Mouse (Mus musculus): ENCODE results near the gene Gabra6. TPM values are rescaled to one million over a fixed set of nuclear protein-coding genes. Genes with fewer than 3 reads are reported as not detected.

Gabra6 gene
- total RNA-seq (2014; rRNA removed), result 0.77 TPM in 1 of 2 replicates, not detected in the other
- 0.10 TPM in 1 of 2 replicates, not detected in the other for polyA plus RNA-seq (2015; fragmentation: Nextera tagmentation; extraction: Ambion mirVana)

DNA sequence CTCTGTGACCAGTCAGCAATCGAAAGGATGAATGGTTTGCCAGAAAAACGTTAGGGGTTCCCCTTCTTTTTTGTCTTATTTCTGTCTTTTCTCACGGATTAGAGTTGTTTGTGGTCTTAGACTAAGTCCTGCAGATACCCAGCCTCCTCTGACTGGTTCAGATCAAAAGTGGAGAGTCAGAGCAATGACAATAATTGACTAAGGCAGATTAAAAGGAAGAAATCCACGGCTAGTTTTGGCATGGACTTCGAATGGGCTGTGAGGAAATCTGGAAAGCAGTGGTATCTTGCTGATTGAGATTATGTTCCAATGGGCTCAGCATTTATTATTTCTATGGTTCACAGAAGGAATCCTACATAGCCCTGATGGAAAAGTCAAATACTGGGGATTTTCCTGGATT, at the start of gene Gabra6:
Gabra6 (minus strand) TSS at position 191 of the 400 bp plus-strand sequence.
- Histone ChIP-seq H3K4me2 (ENCODE audit: low read depth, low read length, poor library complexity, severe bottlenecking) (no peak within 1 kb of the TSS), H3K27ac (ENCODE audit: low read depth, low read length) (no peak within 1 kb of the TSS), H3K36me3 (ENCODE audit: insufficient read depth, low read length) (no peaks in the 10 kb centered on the region), H3K27me3 (ENCODE audit: insufficient read depth, low read length) (no peaks in the 10 kb centered on the region), H3K4me1 (ENCODE audit: insufficient read depth, low read length) (no peaks in the 10 kb centered on the region), H3K4me3 (ENCODE audit: low read depth, low read length) (no peak within 1 kb of the TSS), H3K9me3 (ENCODE audit: low read length) (no peaks in the 10 kb centered on the region), H3K9ac (replicated peaks; ENCODE audit: low read length, poor library complexity, severe bottlenecking) (no peak within 1 kb of the TSS)
- 42% methylated on average over 5 of the region's 5 CpGs for WGBS
- no peak for TF ChIP-seq CTCF (IDR thresholded peaks at IDR 0.05)
- ATAC-seq (ENCODE audit: low FRiP score) (no peak), DNase-seq (ENCODE audit: low spot score) (no peak)

DNA sequence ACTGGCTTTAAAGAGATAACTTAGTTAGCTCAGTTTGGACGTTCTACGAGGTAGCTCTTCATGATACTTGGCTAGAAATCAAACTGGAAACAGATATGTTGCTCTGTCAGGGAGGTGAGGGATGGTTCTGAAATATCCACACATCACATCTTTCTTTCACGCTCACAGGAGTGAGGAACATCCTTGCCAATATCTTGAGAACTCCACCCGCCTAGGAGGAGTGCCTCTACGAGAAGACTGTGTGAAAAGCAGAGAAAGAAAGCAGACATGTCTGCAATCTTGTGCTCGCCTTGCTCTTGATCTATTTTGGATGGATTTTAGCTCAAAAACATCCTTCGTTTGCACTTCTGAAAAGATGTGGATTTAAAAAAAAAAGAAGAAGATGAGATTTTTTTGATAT, 44.7 kb upstream of the Gabra6 start:
- DNase-seq (ENCODE audit: low spot score) (no peak), ATAC-seq (ENCODE audit: low FRiP score) (no peak)
- 84% methylated on average over 7 of the region's 7 CpGs for WGBS
- Histone ChIP-seq H3K4me3 (ENCODE audit: low read depth, low read length) (no peak overlapping the region), H3K27me3 (ENCODE audit: insufficient read depth, low read length) (no peaks in the 10 kb centered on the region), H3K4me2 (ENCODE audit: low read depth, low read length, poor library complexity, severe bottlenecking) (no peak overlapping the region), H3K4me1 (ENCODE audit: insufficient read depth, low read length) (no peaks in the 10 kb centered on the region), H3K9me3 (ENCODE audit: low read length) (no peaks in the 10 kb centered on the region), H3K27ac (ENCODE audit: low read depth, low read length) (no peak overlapping the region), H3K36me3 (ENCODE audit: insufficient read depth, low read length) (no peaks in the 10 kb centered on the region), H3K9ac (replicated peaks; ENCODE audit: low read length, poor library complexity, severe bottlenecking) (no peak overlapping the region)
- TF ChIP-seq CTCF (IDR thresholded peaks at IDR 0.05), result no peak

DNA sequence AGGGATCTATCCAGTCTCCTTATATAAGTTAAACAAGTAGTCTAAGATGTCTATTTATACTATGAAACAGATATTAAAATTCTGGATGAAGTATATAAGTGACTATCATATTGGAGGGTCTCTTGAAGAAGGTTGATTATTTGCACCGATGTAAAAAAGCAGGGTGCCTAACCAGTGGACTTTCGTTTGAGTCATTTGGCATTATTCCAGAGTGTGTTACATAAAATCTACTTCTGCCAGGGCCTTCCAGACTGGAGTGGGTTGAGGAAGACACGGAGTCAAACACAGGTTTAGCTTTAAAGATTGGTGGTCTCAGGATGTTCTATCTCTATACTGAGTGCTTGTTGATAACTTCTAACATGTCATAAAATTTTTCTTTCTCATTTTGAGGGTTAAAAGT, 11.2 kb upstream of the Gabra6 start:
- ATAC-seq (ENCODE audit: low FRiP score) (no peak), DNase-seq (ENCODE audit: low spot score) (no peak)
- TF ChIP-seq CTCF (IDR thresholded peaks at IDR 0.05), result no peak
- H3K9ac ChIP-seq (replicated peaks; ENCODE audit: low read length, poor library complexity, severe bottlenecking), result no peak overlapping the region
- 86% methylated on average over 3 of the region's 3 CpGs for WGBS
- no peak overlapping the region for H3K4me3 ChIP-seq (ENCODE audit: low read depth, low read length)
- H3K36me3 ChIP-seq (ENCODE audit: insufficient read depth, low read length), result no peaks in the 10 kb centered on the region
- H3K4me1 ChIP-seq (ENCODE audit: insufficient read depth, low read length), result no peaks in the 10 kb centered on the region
- no peak overlapping the region for H3K4me2 ChIP-seq (ENCODE audit: low read depth, low read length, poor library complexity, severe bottlenecking)
- no peaks in the 10 kb centered on the region for H3K27me3 ChIP-seq (ENCODE audit: insufficient read depth, low read length)
- no peak overlapping the region for H3K27ac ChIP-seq (ENCODE audit: low read depth, low read length)
- H3K9me3 ChIP-seq (ENCODE audit: low read length), result no peaks in the 10 kb centered on the region

DNA sequence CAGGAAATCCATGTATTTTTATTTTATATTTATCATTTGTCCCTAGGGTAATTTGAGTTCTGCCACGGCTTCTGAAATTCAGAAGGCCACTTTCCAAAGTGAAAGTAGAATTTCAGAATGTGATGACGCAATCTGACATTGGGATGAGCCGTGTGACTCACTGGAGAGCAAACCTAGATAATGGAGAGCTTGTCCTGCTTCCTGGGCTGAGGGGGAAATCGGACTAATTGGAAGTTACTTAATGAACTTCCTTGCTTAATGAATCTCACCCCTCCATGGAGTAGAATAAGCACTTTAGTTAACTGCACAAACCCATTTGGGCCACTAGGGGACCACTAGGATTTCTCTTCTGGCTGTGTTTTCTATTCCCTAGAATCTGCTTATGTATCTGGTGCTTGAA, 5.4 kb upstream of the Gabra6 start:
- H3K9ac ChIP-seq (replicated peaks; ENCODE audit: low read length, poor library complexity, severe bottlenecking), result no peak overlapping the region
- no peaks in the 10 kb centered on the region for H3K4me1 ChIP-seq (ENCODE audit: insufficient read depth, low read length)
- no peaks in the 10 kb centered on the region for H3K27me3 ChIP-seq (ENCODE audit: insufficient read depth, low read length)
- no peaks in the 10 kb centered on the region for H3K9me3 ChIP-seq (ENCODE audit: low read length)
- H3K4me3 ChIP-seq (ENCODE audit: low read depth, low read length), result no peak overlapping the region
- DNase-seq (ENCODE audit: low spot score) (peak; percentile 5), ATAC-seq (ENCODE audit: low FRiP score) (no peak)
- 89% methylated on average over 4 of the region's 4 CpGs for WGBS
- no peak for TF ChIP-seq CTCF (IDR thresholded peaks at IDR 0.05)
- no peak overlapping the region for H3K27ac ChIP-seq (ENCODE audit: low read depth, low read length)
- H3K36me3 ChIP-seq (ENCODE audit: insufficient read depth, low read length), result no peaks in the 10 kb centered on the region
- no peak overlapping the region for H3K4me2 ChIP-seq (ENCODE audit: low read depth, low read length, poor library complexity, severe bottlenecking)

DNA sequence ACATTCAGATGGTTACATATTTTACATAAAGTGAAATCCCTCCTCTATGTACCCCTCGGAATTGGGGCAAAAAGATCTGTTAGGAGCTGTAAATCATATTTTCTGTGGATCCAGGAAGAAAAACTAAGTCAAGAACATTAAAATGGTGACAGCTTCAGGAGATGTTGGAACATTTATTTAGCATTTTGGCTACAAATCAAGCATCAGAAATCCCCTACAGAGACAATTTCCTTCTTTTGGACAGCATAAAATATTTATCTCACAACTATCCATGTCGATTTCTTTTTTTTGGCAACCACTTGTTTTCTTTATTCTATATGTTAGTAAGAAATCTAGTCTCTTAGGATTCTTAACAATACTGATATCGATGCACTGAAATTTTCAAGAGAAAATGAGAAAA, 688 bp upstream of the Gabra6 start:
- DNase-seq (ENCODE audit: low spot score) (no peak), ATAC-seq (ENCODE audit: low FRiP score) (no peak)
- WGBS, result 83% methylated on average over 3 of the region's 3 CpGs

DNA sequence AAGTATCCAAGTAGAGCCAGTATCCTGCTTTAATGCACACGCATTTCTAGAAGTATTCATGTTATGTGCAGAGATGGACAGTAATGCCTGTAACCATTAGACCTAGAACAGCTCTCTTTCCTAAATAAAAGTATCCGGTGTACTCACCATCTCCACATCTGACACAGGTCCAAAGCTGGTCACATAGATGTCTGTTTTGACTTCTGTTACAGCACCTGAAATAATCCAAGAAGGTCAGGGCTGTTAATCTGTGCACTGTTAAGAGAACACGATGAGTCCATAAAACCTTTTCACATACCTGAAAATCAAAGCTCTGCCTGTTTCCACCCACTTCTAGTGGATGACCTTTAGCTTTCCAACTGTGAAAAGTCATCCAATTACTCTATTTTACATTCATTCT, 1.4 kb downstream of the Gabra6 start:
- TF ChIP-seq CTCF (IDR thresholded peaks at IDR 0.05), result no peak
- no peak overlapping the region for H3K9ac ChIP-seq (replicated peaks; ENCODE audit: low read length, poor library complexity, severe bottlenecking)
- ATAC-seq (ENCODE audit: low FRiP score), result no peak
- no peak overlapping the region for H3K4me2 ChIP-seq (ENCODE audit: low read depth, low read length, poor library complexity, severe bottlenecking)
- H3K4me1 ChIP-seq (ENCODE audit: insufficient read depth, low read length), result no peaks in the 10 kb centered on the region
- H3K4me3 ChIP-seq (ENCODE audit: low read depth, low read length), result no peak overlapping the region
- H3K36me3 ChIP-seq (ENCODE audit: insufficient read depth, low read length), result no peaks in the 10 kb centered on the region
- H3K9me3 ChIP-seq (ENCODE audit: low read length), result no peaks in the 10 kb centered on the region
- no peak for DNase-seq (ENCODE audit: low spot score)
- H3K27ac ChIP-seq (ENCODE audit: low read depth, low read length), result no peak overlapping the region
- WGBS, result 91% methylated on average over 3 of the region's 3 CpGs
- no peaks in the 10 kb centered on the region for H3K27me3 ChIP-seq (ENCODE audit: insufficient read depth, low read length)

More for the DNA sequence above, 688 bp upstream of the Gabra6 start:
- H3K4me1 ChIP-seq (ENCODE audit: insufficient read depth, low read length), result no peaks in the 10 kb centered on the region
- H3K27ac ChIP-seq (ENCODE audit: low read depth, low read length), result no peak overlapping the region
- no peaks in the 10 kb centered on the region for H3K9me3 ChIP-seq (ENCODE audit: low read length)
- TF ChIP-seq CTCF (IDR thresholded peaks at IDR 0.05), result no peak
- no peak overlapping the region for H3K4me2 ChIP-seq (ENCODE audit: low read depth, low read length, poor library complexity, severe bottlenecking)
- H3K27me3 ChIP-seq (ENCODE audit: insufficient read depth, low read length), result no peaks in the 10 kb centered on the region
- no peaks in the 10 kb centered on the region for H3K36me3 ChIP-seq (ENCODE audit: insufficient read depth, low read length)
- no peak overlapping the region for H3K4me3 ChIP-seq (ENCODE audit: low read depth, low read length)
- H3K9ac ChIP-seq (replicated peaks; ENCODE audit: low read length, poor library complexity, severe bottlenecking), result no peak overlapping the region
